9 mouse cellular contexts compared by ENCODE assay signal in genomic region chr7:142119632-142120031, GRCm38 (mm10). TPM values are rescaled to one million over a fixed set of nuclear protein-coding genes. Genes with fewer than 3 reads are reported as not detected.
DNase-seq lines count a peak whose midpoint lies in the region; ATAC-seq and TF ChIP-seq lines count a peak whose summit lies in the region.
"Had no signal": no experiment of that assay in that cellular context is flagged by ENCODE, and none has a peak within 500 bp of the region (broad histone marks: within the 10 kb centered on the region; RNA-seq: fewer than 3 reads in every experiment).

No protein-coding gene starts in this region.

- no peak for ATAC-seq in activated CD4-positive, CD25-positive, alpha-beta regulatory T cell, adult 4 months

- intact Hi-C loops in left cerebral cortex, adult 2 months (cut with DNase I) = no loop called here
- intact Hi-C loops in left cerebral cortex, postnatal 10 days (cut with DNase I) = no loop called here

- TF ChIP-seq CTCF in left cerebral cortex, adult 2 months (IDR thresholded peaks at IDR 0.05) = peak; percentile 56

- H3K4me3 ChIP-seq in left cerebral cortex, adult 2 months = no peak overlapping the region

- peak; percentile 15 to 59 for DNase-seq in adrenal gland, adult (ENCODE audit: inconsistent age in 2 of 2, low spot score in 1 of 2)
- no peak for DNase-seq in adrenal gland, adult 8-10 months
- DNase-seq in left cerebral cortex, adult 2 months (ENCODE audit: extremely low spot score in 1 of 2, low spot score in 2 of 2) = no peak
- no peak for DNase-seq in left cerebral cortex, postnatal 10 days (ENCODE audit: extremely low spot score in 1 of 2, low spot score in 2 of 2)
- peak; percentile 38 for DNase-seq in adrenal gland, postnatal 25 days
- peak; percentile 21 for DNase-seq in induced T-regulatory cell, adult 2 months (ENCODE audit: low read depth)
- no peak for DNase-seq in c-Kit-positive CD71-positive TER-119-positive erythroid progenitor cells, embryonic 14.5 days (ENCODE audit: low spot score)

- no peak overlapping the region for H3K27ac ChIP-seq in left cerebral cortex, adult 2 months

RNA-seq across cellular contexts. Expression of gene Gm45618, which starts 0.9 kb away (rescaled TPM):
- not detected for total RNA-seq in adrenal gland, adult 8-10 months (2022)
- not detected for total RNA-seq in left cerebral cortex, adult 2 months (2021)
- total RNA-seq in left cerebral cortex, postnatal 10 days (2021) = not detected
- not detected in 2 replicates for total RNA-seq in adrenal gland, postnatal 25 days (2021)
- not detected for polyA plus RNA-seq in activated CD4-positive, CD25-positive, alpha-beta regulatory T cell, adult 4 months (2017; shearing (Covaris generic))
- total RNA-seq: layer of hippocampus, postnatal 25 days had no signal

RNA-seq across cellular contexts. Expression of gene Gm39115, which starts 16.2 kb away (rescaled TPM):
- not detected for total RNA-seq in adrenal gland, adult 8-10 months (2022)
- total RNA-seq in left cerebral cortex, adult 2 months (2021) = not detected
- not detected for total RNA-seq in left cerebral cortex, postnatal 10 days (2021)
- not detected in 2 replicates for total RNA-seq in adrenal gland, postnatal 25 days (2021)
- polyA plus RNA-seq in activated CD4-positive, CD25-positive, alpha-beta regulatory T cell, adult 4 months (2017; shearing (Covaris generic)) = not detected
- total RNA-seq: layer of hippocampus, postnatal 25 days had no signal

RNA-seq across cellular contexts. Expression of gene Dusp8, which starts 24.0 kb away (rescaled TPM):
- total RNA-seq in adrenal gland, adult 8-10 months (2022) = 10 to 100 TPM in 3 of 4 experiments, 1 to 10 TPM in 1; 4.6 to 18.1 (median 14.3) TPM
- 100 to 1,000 TPM; 153 to 173 TPM for total RNA-seq in left cerebral cortex, adult 2 months (2021)
- total RNA-seq in left cerebral cortex, postnatal 10 days (2021) = 100 to 1,000 TPM; 157 to 164 TPM
- 3.9 and 4.7 TPM in 2 replicates for total RNA-seq in adrenal gland, postnatal 25 days (2021)
- under 1 TPM; 0.09 to 0.16 TPM for polyA plus RNA-seq in activated CD4-positive, CD25-positive, alpha-beta regulatory T cell, adult 4 months (2017; shearing (Covaris generic))

RNA-seq across cellular contexts. Expression of gene Gm45337, which starts 24.8 kb away (rescaled TPM):
- not detected for total RNA-seq in adrenal gland, adult 8-10 months (2022)
- total RNA-seq in left cerebral cortex, adult 2 months (2021) = not detected
- not detected for total RNA-seq in left cerebral cortex, postnatal 10 days (2021)
- total RNA-seq in adrenal gland, postnatal 25 days (2021) = not detected in 2 replicates
- polyA plus RNA-seq in activated CD4-positive, CD25-positive, alpha-beta regulatory T cell, adult 4 months (2017; shearing (Covaris generic)) = not detected
- total RNA-seq: layer of hippocampus, postnatal 25 days had no signal

RNA-seq across cellular contexts. Expression of gene Gm29735, which starts 37.3 kb away (rescaled TPM):
- total RNA-seq in adrenal gland, adult 8-10 months (2022) = not detected
- not detected for total RNA-seq in left cerebral cortex, adult 2 months (2021)
- total RNA-seq in left cerebral cortex, postnatal 10 days (2021) = not detected
- not detected in 2 replicates for total RNA-seq in adrenal gland, postnatal 25 days (2021)
- not detected for polyA plus RNA-seq in activated CD4-positive, CD25-positive, alpha-beta regulatory T cell, adult 4 months (2017; shearing (Covaris generic))
- total RNA-seq: layer of hippocampus, postnatal 25 days had no signal

Comparison
In these comparisons a context has a peak if more than half of its experiments do, and no peak if none do; other contexts are left out.
1. DNase-seq: peak in adrenal gland, adult (2 of 2), adrenal gland, postnatal 25 days (single experiment) and induced T-regulatory cell, adult 2 months (single experiment); none in adrenal gland, adult 8-10 months (single experiment), left cerebral cortex, adult 2 months (0 of 2), left cerebral cortex, postnatal 10 days (0 of 2) and c-Kit-positive CD71-positive TER-119-positive erythroid progenitor cells, embryonic 14.5 days (single experiment).
2. RNA of gene Dusp8, which starts 24.0 kb away (total RNA-seq): 153 to 173 TPM in left cerebral cortex, adult 2 months and 157 to 164 TPM in left cerebral cortex, postnatal 10 days; 4.6 to 18.1 TPM in adrenal gland, adult 8-10 months and 3.9 to 4.7 TPM in adrenal gland, postnatal 25 days; every median in the first group is over 4 times any median in the second.